Mouse (Mus musculus) urinary bladder, postnatal 36 days (tissue): Measurements from ENCODE around the gene Rgsl1.
"Not testable (repeated sequence)": the region's sequence is repeated elsewhere in the genome, so short reads cannot be mapped to it uniquely, and the experiment has no call there.

ENCODE experiments used
- DNase-seq, 2 experiments: peaks; one replicate each; pipeline ENCODE4 v3.0.0; 2022; ENCODE audit warnings: low spot score in 2 of 2, mixed read lengths in 1 of 2

The Rgsl1 gene

GRCm38 (mm10) chr1:153776257-153776656, 67.7 kb downstream of the Rgsl1 start:
- DNase-seq: no peak

GRCm38 (mm10) chr1:153775174-153775573, 68.8 kb downstream of the Rgsl1 start:
- DNase-seq: no peak

- no peak for DNase-seq
These were observed 73.2 kb downstream of the Rgsl1 start for GRCm38 (mm10) chr1:153770776-153771167.

GRCm38 (mm10) chr1:153769998-153770775, 73.8 kb downstream of the Rgsl1 start:
- no peak for DNase-seq

GRCm38 (mm10) chr1:153769571-153769970, 74.4 kb downstream of the Rgsl1 start:
- DNase-seq: not testable (repeated sequence)

- no peak for DNase-seq
These were observed 75.5 kb downstream of the Rgsl1 start for GRCm38 (mm10) chr1:153768465-153768864.

GRCm38 (mm10) chr1:153767281-153767680, 76.7 kb downstream of the Rgsl1 start:
- no peak for DNase-seq

GRCm38 (mm10) chr1:153766298-153766697, 77.6 kb downstream of the Rgsl1 start:
- no peak for DNase-seq

- DNase-seq: no peak
These were observed 79.8 kb downstream of the Rgsl1 start for GRCm38 (mm10) chr1:153764136-153764535.

GRCm38 (mm10) chr1:153753725-153754464, 90.0 kb downstream of the Rgsl1 start:
- no peak for DNase-seq

- DNase-seq: no peak
These were observed 91.4 kb downstream of the Rgsl1 start for GRCm38 (mm10) chr1:153752521-153752920.

- peak; percentile 45 to 51 for DNase-seq
These were observed 92.1 kb downstream of the Rgsl1 start for GRCm38 (mm10) chr1:153751763-153752301.

- DNase-seq: no peak
These were observed 93.9 kb downstream of the Rgsl1 start for GRCm38 (mm10) chr1:153750054-153750453.

GRCm38 (mm10) chr1:153749211-153749801, 94.6 kb downstream of the Rgsl1 start, which contains the start of gene Rnasel:
TSS of gene Rnasel (plus strand) at chr1:153749426.
- DNase-seq: peak in 1 of 2 experiments; percentile 57

GRCm38 (mm10) chr1:153748549-153748948, 95.4 kb downstream of the Rgsl1 start:
- no peak for DNase-seq

GRCm38 (mm10) chr1:153747861-153748530, 95.9 kb downstream of the Rgsl1 start:
- DNase-seq: no peak

- peak; percentile 58 to 59 for DNase-seq
These were observed 97.2 kb downstream of the Rgsl1 start for GRCm38 (mm10) chr1:153746728-153747127.

GRCm38 (mm10) chr1:153746119-153746670, 97.7 kb downstream of the Rgsl1 start:
- DNase-seq: no peak

- DNase-seq: peak in 1 of 2 experiments; percentile 78
These were observed 101.4 kb downstream of the Rgsl1 start for GRCm38 (mm10) chr1:153742374-153743155.

- no peak for DNase-seq
These were observed 102.2 kb downstream of the Rgsl1 start for GRCm38 (mm10) chr1:153741551-153742316.
